Mouse (Mus musculus): ENCODE results near the gene Trim67. TPM values are rescaled to one million over a fixed set of nuclear protein-coding genes. Genes with fewer than 3 reads are reported as not detected.

Trim67 gene
- polyA plus RNA-seq (2015; fragmentation: Nextera tagmentation; extraction: Ambion mirVana), result 0.23 and 0.33 TPM in 2 replicates

DNA sequence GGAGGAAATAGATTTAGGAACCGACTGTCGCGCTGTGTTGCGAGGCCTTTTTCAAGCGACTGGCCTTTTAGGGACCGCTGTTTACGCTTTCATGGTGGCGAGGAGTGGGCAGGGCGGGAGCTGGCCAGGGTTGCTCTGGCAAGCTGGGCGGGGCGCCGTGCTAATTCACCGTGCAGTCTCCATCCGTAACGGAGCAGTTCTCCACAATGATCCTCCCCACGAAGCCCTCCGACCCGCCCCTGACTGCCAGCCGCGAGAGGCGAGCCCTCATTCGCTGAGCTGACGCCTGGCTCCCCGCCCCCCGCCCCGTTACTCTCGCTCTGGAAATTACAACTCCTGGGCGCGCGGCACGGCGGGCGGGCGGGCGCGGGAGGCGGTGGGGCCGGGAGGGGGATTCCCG, at the start of gene Trim67:
Gene Trim67, plus strand, starts transcription at position 385 of the 400 bp plus-strand sequence.
- peak; percentile 61 for DNase-seq (ENCODE audit: low spot score)
- Histone ChIP-seq H3K9ac (ENCODE audit: low read length) (no peak within 1 kb of the TSS), H3K27me3 (ENCODE audit: control insufficient read depth, insufficient read depth, low read length) (peaks cover 24% of the 10 kb centered on the region), H3K36me3 (ENCODE audit: control insufficient read depth, insufficient read depth, low read length) (no peaks in the 10 kb centered on the region), H3K4me2 (replicated peaks; ENCODE audit: low read depth) (peak within 1 kb of the TSS; percentile 96), H3K27ac (replicated peaks) (0 out of 2 replicates have a peak within 1 kb of the TSS, but pooled peaks have one; percentile 13), H3K4me1 (replicated peaks; ENCODE audit: control insufficient read depth, insufficient read depth) (0 out of 2 replicates have a peak, but pooled peaks cover 4% of the 10 kb centered on the region), H3K4me3 (ENCODE audit: low read depth, low read length) (peak within 1 kb of the TSS; percentile 51), H3K9me3 (ENCODE audit: control insufficient read depth, low read length) (no peaks in the 10 kb centered on the region)
- no peak for TF ChIP-seq CTCF (IDR thresholded peaks at IDR 0.05; ENCODE audit: low read depth)
- TF ChIP-seq EP300 (optimal IDR thresholded peaks at IDR 0.05), result no peak
- WGBS, result 1% methylated on average over 33 of the region's 39 CpGs
- ATAC-seq (ENCODE audit: low FRiP score, low TSS enrichment), result peak; percentile 67

GRCm38 (mm10) chr8:124746661-124747060, 46.2 kb upstream of the Trim67 start:
- 45% methylated on average over 13 of the region's 13 CpGs for WGBS
- Histone ChIP-seq H3K9ac (ENCODE audit: low read length) (no peak overlapping the region), H3K9me3 (ENCODE audit: control insufficient read depth, low read length) (no peaks in the 10 kb centered on the region), H3K4me2 (replicated peaks; ENCODE audit: low read depth) (no peak overlapping the region), H3K27ac (replicated peaks) (no peak overlapping the region), H3K27me3 (ENCODE audit: control insufficient read depth, insufficient read depth, low read length) (no peaks in the 10 kb centered on the region), H3K4me3 (ENCODE audit: low read depth, low read length) (no peak overlapping the region), H3K36me3 (ENCODE audit: control insufficient read depth, insufficient read depth, low read length) (no peaks in the 10 kb centered on the region), H3K4me1 (replicated peaks; ENCODE audit: control insufficient read depth, insufficient read depth) (no peaks in the 10 kb centered on the region)
- TF ChIP-seq EP300 (optimal IDR thresholded peaks at IDR 0.05), result no peak
- no peak for TF ChIP-seq CTCF (IDR thresholded peaks at IDR 0.05; ENCODE audit: low read depth)
- ATAC-seq (ENCODE audit: low FRiP score, low TSS enrichment), result no peak
- no peak for DNase-seq (ENCODE audit: low spot score)

- Histone ChIP-seq H3K9ac (ENCODE audit: low read length) (peak overlapping the region; percentile 60), H3K27ac (replicated peaks) (peak overlapping the region; percentile 24; the same call in 1 of the 2 replicates), H3K9me3 (ENCODE audit: control insufficient read depth, low read length) (no peaks in the 10 kb centered on the region), H3K4me1 (replicated peaks; ENCODE audit: control insufficient read depth, insufficient read depth) (0 out of 2 replicates have a peak, but pooled peaks cover 2% of the 10 kb centered on the region), H3K4me3 (ENCODE audit: low read depth, low read length) (peak overlapping the region; percentile 58), H3K36me3 (ENCODE audit: control insufficient read depth, insufficient read depth, low read length) (no peaks in the 10 kb centered on the region), H3K27me3 (ENCODE audit: control insufficient read depth, insufficient read depth, low read length) (no peaks in the 10 kb centered on the region), H3K4me2 (replicated peaks; ENCODE audit: low read depth) (peak overlapping the region; percentile 95)
- DNase-seq (ENCODE audit: low spot score) (peak; percentile 29), ATAC-seq (ENCODE audit: low FRiP score, low TSS enrichment) (peak; percentile 30; the same call in 1 of the 2 replicates)
- TF ChIP-seq EP300 (optimal IDR thresholded peaks at IDR 0.05) (no peak), CTCF (IDR thresholded peaks at IDR 0.05; ENCODE audit: low read depth) (no peak)
- under 1% methylated on average over 30 of the region's 31 CpGs for WGBS
Observed at GRCm38 (mm10) chr8:124751191-124751590, 41.7 kb upstream of the Trim67 start.

GRCm38 (mm10) chr8:124751709-124752173, 41.2 kb upstream of the Trim67 start, which contains the start of gene Fam89a:
Fam89a (minus strand) TSS chr8:124751832.
- under 1% methylated on average over 19 of the region's 41 CpGs for WGBS
- H3K4me3 ChIP-seq (ENCODE audit: low read depth, low read length), result peak within 1 kb of the TSS; percentile 58
- no peaks in the 10 kb centered on the region for H3K27me3 ChIP-seq (ENCODE audit: control insufficient read depth, insufficient read depth, low read length)
- peak; percentile 74 for ATAC-seq (ENCODE audit: low FRiP score, low TSS enrichment)
- DNase-seq (ENCODE audit: low spot score), result peak; percentile 83
- H3K4me1 ChIP-seq (replicated peaks; ENCODE audit: control insufficient read depth, insufficient read depth), result 0 out of 2 replicates have a peak, but pooled peaks cover 2% of the 10 kb centered on the region
- peak within 1 kb of the TSS; percentile 40 for H3K27ac ChIP-seq (replicated peaks)
- peak within 1 kb of the TSS; percentile 60 for H3K9ac ChIP-seq (ENCODE audit: low read length)
- no peak for TF ChIP-seq CTCF (IDR thresholded peaks at IDR 0.05; ENCODE audit: low read depth)
- TF ChIP-seq EP300 (optimal IDR thresholded peaks at IDR 0.05), result no peak
- H3K9me3 ChIP-seq (ENCODE audit: control insufficient read depth, low read length), result no peaks in the 10 kb centered on the region
- peak within 1 kb of the TSS; percentile 95 for H3K4me2 ChIP-seq (replicated peaks; ENCODE audit: low read depth)
- H3K36me3 ChIP-seq (ENCODE audit: control insufficient read depth, insufficient read depth, low read length), result no peaks in the 10 kb centered on the region

DNA sequence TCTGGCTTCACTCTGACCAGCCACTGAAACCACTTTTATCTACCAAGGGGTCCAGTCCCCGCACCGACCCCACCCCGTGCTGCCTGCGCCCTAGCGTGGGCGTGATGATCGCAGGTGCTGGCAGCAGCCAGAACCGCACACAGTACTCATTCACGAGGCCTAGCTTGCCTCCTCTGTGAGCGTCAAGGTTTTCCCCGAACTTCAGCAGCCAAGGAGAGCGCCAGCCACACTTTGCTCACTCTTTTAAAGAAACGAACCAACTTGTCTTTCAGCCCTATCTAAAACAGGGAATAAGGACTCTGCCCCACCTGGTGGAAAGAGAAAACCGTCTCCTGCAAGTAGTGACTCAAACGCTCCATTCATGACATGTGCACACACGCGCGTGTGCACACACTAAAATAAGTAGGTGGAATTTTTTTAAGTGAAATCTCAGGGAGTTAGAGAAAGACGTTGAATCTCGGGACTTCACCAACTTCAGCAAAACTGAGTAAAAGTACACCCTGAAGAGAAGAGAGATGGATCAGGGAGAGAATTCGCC, 40.5 kb upstream of the Trim67 start:
- H3K36me3 ChIP-seq (ENCODE audit: control insufficient read depth, insufficient read depth, low read length), result no peaks in the 10 kb centered on the region
- H3K9ac ChIP-seq (ENCODE audit: low read length), result no peak overlapping the region
- peak overlapping the region; percentile 40; the same call in 1 of the 2 replicates for H3K27ac ChIP-seq (replicated peaks)
- H3K9me3 ChIP-seq (ENCODE audit: control insufficient read depth, low read length), result no peaks in the 10 kb centered on the region
- H3K4me1 ChIP-seq (replicated peaks; ENCODE audit: control insufficient read depth, insufficient read depth), result 0 out of 2 replicates have a peak, but pooled peaks cover 2% of the 10 kb centered on the region
- no peaks in the 10 kb centered on the region for H3K27me3 ChIP-seq (ENCODE audit: control insufficient read depth, insufficient read depth, low read length)
- H3K4me3 ChIP-seq (ENCODE audit: low read depth, low read length), result peak overlapping the region; percentile 58; the same call in 1 of the 2 replicates
- no peak for DNase-seq (ENCODE audit: low spot score)
- H3K4me2 ChIP-seq (replicated peaks; ENCODE audit: low read depth), result peak overlapping the region; percentile 95; the same call in 1 of the 2 replicates
- no peak for ATAC-seq (ENCODE audit: low FRiP score, low TSS enrichment)
- TF ChIP-seq CTCF (IDR thresholded peaks at IDR 0.05; ENCODE audit: low read depth) (peak; percentile 39; the same call in 1 of the 2 replicates), EP300 (optimal IDR thresholded peaks at IDR 0.05) (no peak)
- WGBS, result 43% methylated on average over 21 of the region's 21 CpGs
